Comparison of ENCODE assay signal across 29 mouse cellular contexts in the genomic region with DNA sequence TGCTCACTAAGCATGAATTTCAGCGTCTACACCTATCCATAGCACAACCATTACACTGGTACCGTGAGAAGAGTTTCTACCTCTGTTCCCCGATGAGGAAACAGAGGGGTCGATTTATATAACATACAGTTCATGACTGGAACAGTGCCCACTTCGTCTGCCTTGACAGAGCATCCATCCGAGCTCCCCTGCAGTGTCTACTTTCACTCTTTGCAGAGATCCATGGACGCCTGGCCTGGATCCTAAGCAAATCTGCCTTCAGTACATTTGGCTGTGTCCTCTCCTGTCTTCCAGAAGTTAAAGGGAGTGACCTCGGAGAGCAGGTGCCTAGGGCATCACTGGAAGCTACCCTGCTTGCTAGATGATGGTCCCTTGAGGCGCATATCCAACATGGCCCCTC. TPM values are rescaled to one million over a fixed set of nuclear protein-coding genes. Genes with fewer than 3 reads are reported as not detected.
DNase-seq lines count a peak whose midpoint lies in the region; ATAC-seq and TF ChIP-seq lines count a peak whose summit lies in the region.
"Had no signal": no experiment of that assay in that cellular context is flagged by ENCODE, and none has a peak within 500 bp of the region (broad histone marks: within the 10 kb centered on the region; RNA-seq: fewer than 3 reads in every experiment).

No protein-coding gene starts in this region.

- no peak overlapping the region for H3K27ac ChIP-seq in lung, embryonic 16.5 days (ENCODE audit: low read length)
- H3K27ac ChIP-seq in liver, embryonic 15.5 days (replicated peaks), result peak overlapping the region; percentile 77
- no peak overlapping the region for H3K27ac ChIP-seq in intestine, postnatal 0 days (ENCODE audit: low read depth, low read length)
- H3K27ac ChIP-seq: embryonic facial prominence, embryonic 13.5 days; limb, embryonic 10.5 days; limb, embryonic 15.5 days; lung, embryonic 15.5 days; neural tube, embryonic 13.5 days had no signal

- no peak for TF ChIP-seq CTCF in intestine, postnatal 0 days (IDR thresholded peaks at IDR 0.05; ENCODE audit: low read depth)

- ATAC-seq in cerebellum, adult (ENCODE audit: insufficient number of reproducible peaks, low FRiP score, low TSS enrichment), result 0 out of 2 replicates have a peak, but pooled peaks have one; percentile 38
- peak; percentile 6; the same call in 1 of the 2 replicates for ATAC-seq in lung, embryonic 16.5 days (ENCODE audit: low read depth)
- ATAC-seq in liver, embryonic 15.5 days (ENCODE audit: insufficient read depth), result no peak
- ATAC-seq in intestine, postnatal 0 days, result no peak
- ATAC-seq: activated CD4-positive, CD25-positive, alpha-beta regulatory T cell, adult 4 months; forebrain, embryonic 16.5 days had no signal

- H3K4me2 ChIP-seq in lung, embryonic 16.5 days (ENCODE audit: low read depth, low read length), result no peak overlapping the region
- peak overlapping the region; percentile 35; the same call in 1 of the 2 replicates for H3K4me2 ChIP-seq in liver, embryonic 15.5 days
- no peak overlapping the region for H3K4me2 ChIP-seq in intestine, postnatal 0 days (replicated peaks; ENCODE audit: low read depth)
- H3K4me2 ChIP-seq: embryonic facial prominence, embryonic 13.5 days; limb, embryonic 15.5 days; lung, embryonic 15.5 days; midbrain, embryonic 11.5 days; neural tube, embryonic 13.5 days; stomach, embryonic 15.5 days had no signal

- H3K27me3 ChIP-seq in lung, embryonic 16.5 days (ENCODE audit: control insufficient read depth, insufficient read depth, low read depth, low read length), result no peaks in the 10 kb centered on the region; the same call in 1 of the 2 replicates
- no peaks in the 10 kb centered on the region for H3K27me3 ChIP-seq in liver, embryonic 15.5 days
- H3K27me3 ChIP-seq in intestine, postnatal 0 days (replicated peaks; ENCODE audit: control insufficient read depth, insufficient read depth, low read length), result no peaks in the 10 kb centered on the region
- H3K27me3 ChIP-seq: CH12.LX; lung, embryonic 15.5 days; stomach, embryonic 15.5 days had no signal

- H3K4me3 ChIP-seq in lung, embryonic 16.5 days (ENCODE audit: low read length), result no peak overlapping the region
- H3K4me3 ChIP-seq in liver, embryonic 15.5 days (replicated peaks), result no peak overlapping the region
- H3K4me3 ChIP-seq in intestine, postnatal 0 days (ENCODE audit: low read depth, low read length), result no peak overlapping the region
- H3K4me3 ChIP-seq: embryonic facial prominence, embryonic 13.5 days; limb, embryonic 10.5 days; limb, embryonic 15.5 days; lung, embryonic 15.5 days; myocyte; neural tube, embryonic 13.5 days; stomach, embryonic 15.5 days had no signal

- WGBS in lung, embryonic 16.5 days, result 70% methylated on average over 9 of the region's 9 CpGs
- 67% methylated on average over 9 of the region's 9 CpGs for WGBS in liver, embryonic 15.5 days (ENCODE audit: insufficient replicate concordance)
- WGBS in intestine, postnatal 0 days, result 76% methylated on average over 9 of the region's 9 CpGs

- no peaks in the 10 kb centered on the region for H3K36me3 ChIP-seq in lung, embryonic 16.5 days (ENCODE audit: control insufficient read depth, insufficient read depth, low read length)
- H3K36me3 ChIP-seq in liver, embryonic 15.5 days (replicated peaks), result no peaks in the 10 kb centered on the region
- H3K36me3 ChIP-seq in intestine, postnatal 0 days (ENCODE audit: control insufficient read depth, insufficient read depth), result no peaks in the 10 kb centered on the region
- H3K36me3 ChIP-seq: embryonic facial prominence, embryonic 13.5 days; limb, embryonic 10.5 days; limb, embryonic 15.5 days; lung, embryonic 15.5 days; neural tube, embryonic 13.5 days; stomach, embryonic 15.5 days had no signal

- no peak overlapping the region for H3K9ac ChIP-seq in lung, embryonic 16.5 days (ENCODE audit: low read length)
- H3K9ac ChIP-seq in liver, embryonic 15.5 days, result no peak overlapping the region
- no peak overlapping the region for H3K9ac ChIP-seq in intestine, postnatal 0 days (ENCODE audit: low read depth, low read length)
- H3K9ac ChIP-seq: embryonic facial prominence, embryonic 13.5 days; limb, embryonic 15.5 days; lung, embryonic 15.5 days; neural tube, embryonic 13.5 days; stomach, embryonic 15.5 days had no signal

- H3K4me1 ChIP-seq in lung, embryonic 16.5 days (replicated peaks; ENCODE audit: control insufficient read depth, insufficient read depth, low read length), result peaks cover 5% of the 10 kb centered on the region; the same call in 1 of the 2 replicates
- peaks cover 76% of the 10 kb centered on the region for H3K4me1 ChIP-seq in liver, embryonic 15.5 days (replicated peaks)
- H3K4me1 ChIP-seq in intestine, postnatal 0 days (replicated peaks; ENCODE audit: control insufficient read depth, insufficient read depth, low read length), result no peaks in the 10 kb centered on the region
- H3K4me1 ChIP-seq: embryonic facial prominence, embryonic 13.5 days; limb, embryonic 15.5 days; neural tube, embryonic 13.5 days had no signal

- no peak for DNase-seq in cerebellum, postnatal 4 days (ENCODE audit: low spot score in 2 of 2)
- no peak for DNase-seq in lung, adult 18-20 months
- DNase-seq in cerebellum, adult 9-10 months, result peak; percentile 61
- DNase-seq in adrenal gland, postnatal 10 days, result no peak
- DNase-seq: adrenal gland, adult 2 months; embryo, embryonic 11 days; kidney, adult 9 months; kidney, postnatal 10 days; layer of hippocampus, postnatal 36 days; right cerebral cortex, postnatal 14 days had no signal

- H3K9me3 ChIP-seq in lung, embryonic 16.5 days (ENCODE audit: control insufficient read depth, low read length), result no peaks in the 10 kb centered on the region
- no peaks in the 10 kb centered on the region for H3K9me3 ChIP-seq in liver, embryonic 15.5 days (replicated peaks)
- no peaks in the 10 kb centered on the region for H3K9me3 ChIP-seq in intestine, postnatal 0 days (ENCODE audit: control insufficient read depth)
- H3K9me3 ChIP-seq: embryonic facial prominence, embryonic 13.5 days; limb, embryonic 10.5 days; limb, embryonic 15.5 days; lung, embryonic 15.5 days; neural tube, embryonic 13.5 days; stomach, embryonic 15.5 days had no signal

RNA-seq across cellular contexts. Expression of gene Trp73, which starts 20.8 kb away (rescaled TPM):
- 3.4 and 5.2 TPM in 2 replicates for polyA plus RNA-seq in lung, embryonic 16.5 days (2015; fragmentation: Nextera tagmentation; extraction: Ambion mirVana)
- 0.05 TPM in 1 of 2 replicates, not detected in the other for polyA plus RNA-seq in liver, embryonic 15.5 days (2015; fragmentation: Nextera tagmentation; extraction: Ambion mirVana)
- 0.03 TPM in 1 of 2 replicates, not detected in the other for polyA plus RNA-seq in intestine, postnatal 0 days (2015; fragmentation: Nextera tagmentation; extraction: Ambion mirVana)
- total RNA-seq in adrenal gland, postnatal 10 days (2021), result under 1 TPM in 1 of 2 experiments, not detected in 1; 0.15 TPM
- total RNA-seq: adrenal gland, adult 2 months; gastrocnemius, adult 8-10 months; heart, adult 8-10 months; heart, postnatal 25 days; megakaryocyte, adult 5-6 weeks had no signal
- polyA plus RNA-seq: activated CD4-positive, CD25-positive, alpha-beta regulatory T cell, adult 4 months; myocyte; neural tube, embryonic 13.5 days had no signal

RNA-seq across cellular contexts. Expression of gene Wrap73, which starts 23.0 kb away (rescaled TPM):
- polyA plus RNA-seq in lung, embryonic 16.5 days (2015; fragmentation: Nextera tagmentation; extraction: Ambion mirVana), result 36.0 and 39.2 TPM in 2 replicates
- 26.4 and 26.8 TPM in 2 replicates for polyA plus RNA-seq in liver, embryonic 15.5 days (2015; fragmentation: Nextera tagmentation; extraction: Ambion mirVana)
- 13.2 and 15.0 TPM in 2 replicates for polyA plus RNA-seq in intestine, postnatal 0 days (2015; fragmentation: Nextera tagmentation; extraction: Ambion mirVana)
- total RNA-seq in adrenal gland, postnatal 10 days (2021), result 10 to 100 TPM; 15.2 to 19.1 TPM

RNA-seq across cellular contexts. Expression of gene Tprgl, which starts 41.3 kb away (rescaled TPM):
- 144 and 148 TPM in 2 replicates for polyA plus RNA-seq in lung, embryonic 16.5 days (2015; fragmentation: Nextera tagmentation; extraction: Ambion mirVana)
- 149 and 154 TPM in 2 replicates for polyA plus RNA-seq in liver, embryonic 15.5 days (2015; fragmentation: Nextera tagmentation; extraction: Ambion mirVana)
- 90.3 and 95.4 TPM in 2 replicates for polyA plus RNA-seq in intestine, postnatal 0 days (2015; fragmentation: Nextera tagmentation; extraction: Ambion mirVana)
- 100 to 1,000 TPM; 111 to 120 TPM for total RNA-seq in adrenal gland, postnatal 10 days (2021)

RNA-seq across cellular contexts. Expression of gene Megf6, which starts 51.3 kb away (rescaled TPM):
- polyA plus RNA-seq in lung, embryonic 16.5 days (2015; fragmentation: Nextera tagmentation; extraction: Ambion mirVana), result 23.4 and 28.2 TPM in 2 replicates
- polyA plus RNA-seq in liver, embryonic 15.5 days (2015; fragmentation: Nextera tagmentation; extraction: Ambion mirVana), result 1.4 and 2.1 TPM in 2 replicates
- polyA plus RNA-seq in intestine, postnatal 0 days (2015; fragmentation: Nextera tagmentation; extraction: Ambion mirVana), result 4.4 and 4.5 TPM in 2 replicates
- total RNA-seq in adrenal gland, postnatal 10 days (2021), result 10 to 100 TPM in 1 of 2 experiments, 1 to 10 TPM in 1; 9.5 to 10.3 TPM
- total RNA-seq: CH12.LX had no signal
- polyA plus RNA-seq: activated CD4-positive, CD25-positive, alpha-beta regulatory T cell, adult 4 months; myocyte had no signal

Comparison
In these comparisons a context has a peak if more than half of its experiments do, and no peak if none do; other contexts are left out.
1. ATAC-seq: peak in cerebellum, adult (single experiment) and lung, embryonic 16.5 days (single experiment); none in liver, embryonic 15.5 days (single experiment) and intestine, postnatal 0 days (single experiment).